Mouse (Mus musculus) bone marrow macrophage, adult 2 months (primary cell): ENCODE data around the gene Bola3.

Source experiments
- CTCF ChIP-seq: IDR thresholded peaks from 2 replicates; pipeline ENCODE4 v1.5.1; 2012; ENCODE audit warnings: low read depth, mild to moderate bottlenecking, low read length, moderate library complexity
- POLR2A ChIP-seq: IDR thresholded peaks from 2 replicates; pipeline ENCODE4 v1.6.1; 2012; ENCODE audit warnings: mild to moderate bottlenecking, low read depth, low read length, borderline replicate concordance

DNA sequence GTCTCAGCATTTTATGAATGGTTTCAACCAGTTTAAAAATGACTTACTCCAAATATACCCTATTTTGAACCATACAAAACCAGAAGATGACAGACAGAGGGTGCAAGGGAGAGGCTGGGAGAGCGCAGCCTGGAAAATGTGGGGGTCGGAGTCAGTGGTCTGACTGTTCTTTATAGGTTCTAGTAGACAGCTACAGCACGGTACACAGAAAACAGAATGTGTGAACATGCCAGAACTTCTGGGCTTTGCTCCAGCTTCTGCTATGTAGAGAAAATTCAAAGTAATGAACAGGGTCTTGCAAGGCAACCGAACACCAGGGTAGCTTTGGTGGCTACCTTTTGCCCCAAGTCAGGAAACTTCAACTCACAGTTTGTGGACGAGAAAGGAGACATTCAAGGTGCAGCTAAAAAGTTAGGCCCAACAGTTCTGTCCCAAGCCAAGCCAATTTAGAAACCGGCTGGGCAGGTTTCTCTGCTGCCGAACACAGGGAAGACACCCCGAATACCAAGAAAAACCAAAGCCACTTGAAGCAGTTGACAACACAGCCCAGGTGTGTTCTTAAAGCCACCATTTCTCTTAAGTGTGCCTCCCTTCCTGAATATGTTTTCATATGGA lies 43.3 kb downstream of the Bola3 start:
- no peak for TF ChIP-seq CTCF
- no peak for TF ChIP-seq POLR2A
